Mouse (Mus musculus): ENCODE measurements around the gene Zp3. TPM values are rescaled to one million over a fixed set of nuclear protein-coding genes. Genes with fewer than 3 reads are reported as not detected.

Zp3 gene
- polyA plus RNA-seq (2017; shearing (Covaris generic)) = not detected

- no peak for ATAC-seq
Measured at GRCm38 (mm10) chr5:135979904-135980303, at the start of gene Zp3. Gene Zp3, plus strand, starts transcription at chr5:135980099.

GRCm38 (mm10) chr5:135931526-135931925 lies 48.4 kb upstream of the Zp3 start:
- ATAC-seq = no peak

- no peak for ATAC-seq
Measured at GRCm38 (mm10) chr5:135932359-135932758, 47.5 kb upstream of the Zp3 start.

- ATAC-seq = no peak
Measured at GRCm38 (mm10) chr5:135933222-135933899, 46.5 kb upstream of the Zp3 start.

GRCm38 (mm10) chr5:135933900-135934441 lies 45.9 kb upstream of the Zp3 start:
- ATAC-seq = peak; percentile 40

- ATAC-seq = peak; percentile 91
Measured at GRCm38 (mm10) chr5:135934481-135935175, 45.3 kb upstream of the Zp3 start, which contains the start of gene Ywhag. Gene Ywhag, minus strand, starts transcription at chr5:135934616.

- no peak for ATAC-seq
Measured at GRCm38 (mm10) chr5:135935176-135935523, 44.7 kb upstream of the Zp3 start.

GRCm38 (mm10) chr5:135935641-135936190 lies 44.2 kb upstream of the Zp3 start:
- no peak for ATAC-seq

- ATAC-seq = no peak
Measured at GRCm38 (mm10) chr5:135940587-135940986, 39.3 kb upstream of the Zp3 start.

GRCm38 (mm10) chr5:135942710-135943109 lies 37.2 kb upstream of the Zp3 start:
- no peak for ATAC-seq

GRCm38 (mm10) chr5:135945916-135946408 lies 33.9 kb upstream of the Zp3 start:
- ATAC-seq = no peak

GRCm38 (mm10) chr5:135946621-135947020 lies 33.3 kb upstream of the Zp3 start:
- ATAC-seq = no peak

- no peak for ATAC-seq
Measured at GRCm38 (mm10) chr5:135950710-135951412, 29.0 kb upstream of the Zp3 start.

GRCm38 (mm10) chr5:135951660-135952059 lies 28.2 kb upstream of the Zp3 start:
- no peak for ATAC-seq

- no peak for ATAC-seq
Measured at GRCm38 (mm10) chr5:135952830-135953229, 27.1 kb upstream of the Zp3 start.

- no peak for ATAC-seq
Measured at GRCm38 (mm10) chr5:135956300-135957206, 23.3 kb upstream of the Zp3 start.

- ATAC-seq = peak; percentile 86
Measured at GRCm38 (mm10) chr5:135957207-135957974, 22.5 kb upstream of the Zp3 start.

GRCm38 (mm10) chr5:135958367-135958766 lies 21.5 kb upstream of the Zp3 start:
- ATAC-seq = no peak

GRCm38 (mm10) chr5:135959911-135960310 lies 20.0 kb upstream of the Zp3 start:
- ATAC-seq = no peak

GRCm38 (mm10) chr5:135960909-135961635 lies 18.8 kb upstream of the Zp3 start:
- no peak for ATAC-seq

Measured in inflammation-experienced regulatory T-cells, adult 6 months (primary cell).